Mouse (Mus musculus) CH12.LX (cell line): ENCODE data around the gene Pabpn1l.

Experiments used
- CHD2 ChIP-seq: IDR thresholded peaks from 2 replicates; pipeline ENCODE4 v1.6.1; 2011; ENCODE audit warnings: low read length, improper control_type of control experiment
- CTCF ChIP-seq, 2 experiments: IDR thresholded peaks in 1 of 2; conservative IDR thresholded peaks in 1 of 2; 2 replicates each; pipeline ENCODE4 v1.5.1; 2011 to 2012; ENCODE audit warnings: low read depth in 2 of 2, low read length in 2 of 2, improper control_type of control experiment in 1 of 2, inconsistent platforms in 1 of 2, mild to moderate bottlenecking in 1 of 2, moderate library complexity in 1 of 2
- MXI1 ChIP-seq: IDR thresholded peaks from 2 replicates; pipeline ENCODE4 v1.6.1; 2011; ENCODE audit warnings: mild to moderate bottlenecking, low read depth, low read length, improper control_type of control experiment
- NELFE ChIP-seq: IDR thresholded peaks from 2 replicates; pipeline ENCODE4 v1.6.1; 2011; ENCODE audit warnings: low read depth, low read length, improper control_type of control experiment
- NRF1 ChIP-seq: IDR thresholded peaks from 2 replicates; pipeline ENCODE4 v1.6.1; 2014; ENCODE audit warnings: low read depth, mild to moderate bottlenecking, inconsistent platforms, low read length, improper control_type of control experiment, moderate library complexity
- POLR2A ChIP-seq: IDR thresholded peaks from 2 replicates; pipeline ENCODE4 v1.6.1; 2011; ENCODE audit warnings: low read depth, mild to moderate bottlenecking, improper control_type of control experiment, low read length
- POLR2AphosphoS2 ChIP-seq: IDR thresholded peaks from 2 replicates; pipeline ENCODE4 v1.6.1; 2011; ENCODE audit warnings: low read depth, low read length, improper control_type of control experiment
- SIN3A ChIP-seq: IDR thresholded peaks from 2 replicates; pipeline ENCODE4 v1.6.1; 2012; ENCODE audit warnings: low read length, improper control_type of control experiment, inconsistent platforms
- TBP ChIP-seq: conservative IDR thresholded peaks from 2 replicates; pipeline ENCODE4 v1.6.1; 2011; ENCODE audit warnings: low read depth, low read length, improper control_type of control experiment
- USF1 ChIP-seq: IDR thresholded peaks from 2 replicates; pipeline ENCODE4 v1.6.1; 2014; ENCODE audit warnings: low read depth, mild to moderate bottlenecking, inconsistent platforms, low read length, improper control_type of control experiment

DNA sequence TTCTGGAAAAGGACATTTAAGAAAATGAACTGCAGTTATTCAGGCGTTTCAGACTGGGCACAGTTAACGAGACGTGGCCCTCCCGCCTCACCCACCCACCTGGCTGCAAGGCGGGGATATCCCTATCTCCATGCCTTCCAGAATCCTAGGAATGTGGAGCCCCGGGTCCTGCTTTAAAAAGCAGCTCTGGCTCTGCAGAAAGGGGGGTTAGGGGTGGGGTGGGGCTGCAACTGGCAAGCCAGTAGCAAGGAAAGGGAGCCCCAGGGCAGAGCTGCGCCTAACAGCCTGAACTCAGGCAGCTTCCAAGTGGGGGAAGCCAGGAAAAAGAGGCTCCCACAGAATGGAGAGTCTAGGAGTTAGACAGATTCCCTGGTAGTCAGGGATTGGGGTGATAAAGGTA is 43.3 kb downstream of the Pabpn1l start:
- TF ChIP-seq CTCF (conservative IDR thresholded peaks at IDR 0.05 in 1 of 2, IDR thresholded peaks at IDR 0.05 in 1 of 2; ENCODE audit: low read depth in 2 of 2, low read length in 2 of 2) (no peak), NELFE (no peak), POLR2A (no peak), MXI1 (no peak), NRF1 (no peak), USF1 (no peak), CHD2 (no peak), POLR2AphosphoS2 (no peak), TBP (no peak), SIN3A (no peak)
